Mouse (Mus musculus) mouse trophoblast stem cell (cell line): ENCODE data around the gene Rpl18a.
"Not testable (repeated sequence)": the region's sequence is repeated elsewhere in the genome, so short reads cannot be mapped to it uniquely, and the experiment has no call there.

Source experiments
- in situ Hi-C, 2 experiments: fragments of 300-500 bp; cut with MseI, MboI; formaldehyde crosslinking; loops; 2 replicates in 1 of 2; 3 replicates in 1 of 2; pipeline ENCODE4 v1.15.1; 2025

Rpl18a gene

DNA sequence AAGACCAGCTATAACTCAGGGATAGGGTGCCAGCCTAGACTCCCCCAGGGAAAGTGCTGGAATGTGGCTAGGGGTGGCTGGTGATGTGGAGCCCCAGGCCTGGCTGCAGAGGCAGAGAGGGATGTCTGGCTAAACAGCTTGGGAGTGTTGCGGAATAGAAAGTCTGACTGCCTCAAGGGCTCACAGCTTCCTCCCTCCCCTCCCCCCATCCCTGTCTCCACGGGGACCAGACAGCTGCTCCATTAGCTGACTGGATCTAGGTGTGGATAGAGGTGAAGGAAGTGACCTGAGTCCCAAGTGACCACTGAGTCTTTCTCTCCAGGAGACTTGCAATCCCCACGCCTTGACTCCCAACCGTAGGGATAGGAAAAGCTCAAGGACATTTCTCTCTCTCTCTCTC lies 5.9 kb upstream of the Rpl18a start:
- in situ Hi-C loops, result no loop called here

DNA sequence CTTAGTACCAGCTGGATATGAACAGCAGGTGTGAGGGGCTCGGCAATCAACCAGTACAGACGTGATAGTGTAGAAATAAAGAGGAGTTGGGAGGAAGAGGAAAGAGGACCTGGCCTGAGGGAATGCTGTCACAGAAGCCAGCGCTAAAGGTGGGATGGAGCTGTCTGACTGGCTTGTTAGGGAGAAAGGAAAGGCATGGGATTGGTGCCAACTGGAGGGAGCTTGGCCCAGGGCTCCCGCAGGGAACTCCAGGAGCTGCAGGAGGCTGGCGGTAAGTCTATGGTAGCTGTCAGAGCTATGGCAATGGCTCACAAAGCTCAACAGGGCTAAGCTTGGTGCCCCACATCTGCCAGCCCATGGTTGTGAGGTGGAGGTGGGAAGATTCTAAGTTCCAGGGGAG lies 5.0 kb upstream of the Rpl18a start:
- in situ Hi-C loops, result no loop called here

DNA sequence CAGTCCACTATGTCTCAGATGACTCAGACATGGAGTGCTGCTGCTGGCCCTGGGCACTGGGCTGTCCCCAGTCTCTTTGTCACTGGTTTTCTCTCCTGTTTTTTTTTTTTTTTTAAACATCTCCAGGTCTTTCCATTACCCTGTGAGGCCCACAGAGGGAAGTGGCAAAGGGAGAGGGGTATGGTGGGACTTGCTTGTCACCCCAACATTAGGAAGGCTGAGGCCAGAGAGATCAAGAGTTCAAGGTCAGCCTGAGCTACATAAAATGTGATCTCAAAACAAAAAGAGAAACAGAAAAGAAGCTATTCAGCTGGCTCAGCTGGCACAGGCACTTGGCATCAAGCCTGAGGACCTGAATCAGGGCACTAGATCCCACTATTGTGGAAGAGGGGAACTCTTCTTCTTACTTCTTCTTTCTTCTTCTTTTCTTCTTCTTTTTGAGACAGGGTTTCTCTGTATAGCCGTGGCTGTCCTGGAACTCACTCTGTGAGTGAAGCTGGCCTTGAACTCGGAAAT lies 3.7 kb upstream of the Rpl18a start:
- in situ Hi-C loops, result no loop called here

DNA sequence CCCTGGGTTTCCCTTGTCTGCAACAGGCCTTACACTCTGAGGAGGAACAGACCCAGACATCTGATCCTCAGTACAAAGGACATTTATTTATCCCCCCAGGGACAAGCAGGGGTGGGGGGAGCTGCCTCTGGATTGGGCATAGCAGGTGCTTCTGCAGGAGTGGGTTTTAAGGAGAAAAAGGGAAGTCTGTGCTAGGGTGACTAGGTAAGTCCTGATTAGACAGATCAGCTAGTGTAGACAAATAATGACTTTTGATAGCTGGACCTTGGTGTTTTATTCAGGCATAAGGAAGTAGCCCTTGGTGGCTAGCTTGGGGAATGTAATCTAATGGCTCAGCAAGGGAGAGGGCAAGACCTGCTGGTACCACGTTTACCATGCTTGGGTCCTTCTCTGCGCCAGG lies 2.0 kb upstream of the Rpl18a start:
- in situ Hi-C loops, result no loop called here

GRCm38 (mm10) chr8:70898661-70899198 lies 1.5 kb upstream of the Rpl18a start:
- in situ Hi-C loops, result no loop called here

DNA sequence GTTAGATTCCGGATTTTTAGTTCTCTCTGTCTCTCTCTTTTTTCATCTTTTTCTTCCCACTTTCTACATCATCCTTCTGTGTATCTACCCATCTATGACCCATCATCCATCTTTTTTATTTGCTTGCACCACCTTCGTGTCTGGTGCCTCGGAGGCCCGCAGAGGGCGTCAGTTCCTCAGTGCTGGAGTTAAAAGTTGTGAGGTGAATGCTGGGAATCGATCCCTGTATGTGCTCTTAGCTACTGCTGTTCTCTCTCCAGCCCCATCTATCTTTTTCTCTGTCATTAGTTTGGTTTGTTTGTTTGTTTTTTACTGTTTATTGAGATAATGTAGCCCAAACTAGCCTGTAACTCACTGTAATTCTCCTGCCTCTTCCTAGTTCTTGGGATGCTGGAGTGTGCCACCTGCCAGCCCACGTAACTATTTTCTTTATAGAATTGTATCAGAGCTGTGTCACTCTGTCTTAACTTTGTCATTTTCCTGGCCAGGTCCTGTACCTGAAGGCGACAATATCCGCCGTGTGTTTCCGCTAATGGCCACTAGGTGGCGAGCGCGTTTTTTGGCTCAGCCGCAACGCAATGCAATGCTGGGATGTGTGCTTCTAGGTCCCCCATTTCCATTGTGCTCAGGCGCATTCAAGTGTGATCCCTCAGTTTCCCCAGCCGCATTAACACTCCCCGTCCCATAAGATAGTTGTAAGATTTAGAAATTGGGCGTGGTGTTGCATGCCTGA lies 635 bp upstream of the Rpl18a start:
- in situ Hi-C loops, result no loop called here

- in situ Hi-C loops, result no loop called here
Measured at GRCm38 (mm10) chr8:70896316-70897020, 744 bp downstream of the Rpl18a start.

GRCm38 (mm10) chr8:70895571-70896259 lies 1.5 kb downstream of the Rpl18a start:
- in situ Hi-C loops, result not testable (repeated sequence)

- in situ Hi-C loops, result no loop called here
Measured at GRCm38 (mm10) chr8:70894771-70895545, 2.3 kb downstream of the Rpl18a start.

- in situ Hi-C loops, result no loop called here
Measured at GRCm38 (mm10) chr8:70894385-70894720, 2.9 kb downstream of the Rpl18a start.

DNA sequence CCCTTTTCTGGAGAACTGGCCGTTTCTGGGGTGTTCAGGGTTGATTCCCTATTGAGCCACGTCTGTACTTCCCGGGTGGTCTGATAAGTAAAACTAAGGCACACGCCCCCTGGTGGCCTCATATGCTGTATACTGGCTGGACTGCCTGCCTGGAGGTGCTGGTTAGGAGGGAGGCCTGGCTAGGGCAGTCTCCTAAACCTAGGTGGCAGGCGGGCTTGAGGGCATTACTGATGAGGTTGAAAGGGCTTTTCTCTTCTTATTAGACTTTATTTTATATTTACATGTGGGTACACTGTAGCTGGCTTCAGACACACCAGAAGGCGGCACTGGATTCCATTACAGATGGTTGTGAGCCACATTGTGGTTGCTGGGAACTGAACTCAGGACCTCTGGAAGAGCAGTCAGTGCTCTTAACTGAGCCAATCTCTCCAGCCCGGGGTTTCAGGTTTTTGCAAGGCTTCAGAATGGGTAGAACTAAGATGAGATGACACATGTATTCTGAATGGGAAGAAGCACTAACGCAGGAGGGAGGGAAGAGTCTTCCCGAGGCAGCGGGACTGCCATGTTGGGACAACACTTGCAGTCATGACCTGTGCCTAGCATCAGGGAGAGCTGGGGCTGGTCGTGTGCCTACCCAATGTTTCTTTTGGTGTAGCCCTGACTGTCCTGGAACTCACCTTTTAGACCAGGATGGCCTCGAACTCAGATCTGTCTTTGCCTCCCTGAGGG lies 3.4 kb downstream of the Rpl18a start:
- in situ Hi-C loops, result no loop called here

DNA sequence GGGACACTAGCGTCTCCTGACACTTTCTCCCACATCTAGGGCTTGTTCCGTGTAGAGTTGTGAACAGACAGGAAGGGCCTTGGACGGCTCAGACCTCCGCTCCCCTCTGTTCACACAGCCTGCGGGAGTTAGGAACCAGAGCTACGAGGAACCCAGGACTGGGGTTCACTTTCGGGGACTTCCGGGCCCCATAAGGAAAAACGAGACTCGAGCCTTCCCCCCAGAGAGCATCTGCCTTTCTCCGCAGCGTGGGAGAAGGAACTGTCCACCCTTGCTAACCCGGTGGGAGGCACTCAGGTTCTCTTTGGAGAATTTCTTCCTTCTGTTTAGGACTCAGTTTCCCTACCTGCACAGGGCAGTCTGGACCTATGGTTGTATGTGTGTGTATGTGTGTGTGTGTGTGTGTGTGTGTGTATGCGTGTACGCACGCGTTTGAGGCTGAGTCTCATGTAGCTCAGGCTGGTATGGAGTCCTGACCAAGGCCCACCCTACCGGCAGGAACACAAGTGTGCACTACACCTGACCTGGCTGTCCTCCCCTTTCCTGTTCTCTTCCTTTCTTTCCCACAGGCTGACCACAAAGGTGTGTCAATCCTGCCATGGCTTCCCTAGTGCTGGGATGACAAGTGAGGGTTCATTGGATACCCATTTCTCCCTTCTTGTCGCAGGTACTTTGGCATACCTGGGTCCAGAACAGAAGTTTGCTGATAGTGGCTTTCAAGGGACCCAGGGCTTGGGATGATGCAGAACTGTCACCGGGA lies 4.1 kb downstream of the Rpl18a start:
- in situ Hi-C loops, result no loop called here

GRCm38 (mm10) chr8:70892022-70892895 lies 5.0 kb downstream of the Rpl18a start, which contains the start of gene Slc5a5:
TSS of gene Slc5a5 (minus strand) at chr8:70892757.
- in situ Hi-C loops, result no loop called here

DNA sequence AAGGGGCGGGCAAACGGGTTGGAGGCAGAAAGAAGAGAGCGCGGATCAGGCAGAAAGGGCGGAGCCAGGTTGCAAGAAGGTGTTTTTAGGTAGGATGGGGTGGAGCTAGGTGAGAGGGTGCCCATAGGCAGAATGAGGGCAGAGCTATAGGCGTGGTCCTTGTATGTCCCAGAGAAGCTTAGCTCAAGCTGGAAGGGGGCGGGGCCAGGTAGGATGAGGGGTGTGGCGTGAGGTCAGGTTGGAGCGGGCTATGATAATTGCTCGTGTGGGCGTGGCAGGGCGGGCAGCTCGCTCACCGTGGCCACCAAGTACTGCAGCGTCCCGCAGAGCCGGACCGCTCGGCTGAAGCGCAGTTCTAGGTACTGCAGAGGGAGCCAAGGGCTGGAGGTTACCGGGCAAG lies 5.9 kb downstream of the Rpl18a start:
- in situ Hi-C loops, result no loop called here

DNA sequence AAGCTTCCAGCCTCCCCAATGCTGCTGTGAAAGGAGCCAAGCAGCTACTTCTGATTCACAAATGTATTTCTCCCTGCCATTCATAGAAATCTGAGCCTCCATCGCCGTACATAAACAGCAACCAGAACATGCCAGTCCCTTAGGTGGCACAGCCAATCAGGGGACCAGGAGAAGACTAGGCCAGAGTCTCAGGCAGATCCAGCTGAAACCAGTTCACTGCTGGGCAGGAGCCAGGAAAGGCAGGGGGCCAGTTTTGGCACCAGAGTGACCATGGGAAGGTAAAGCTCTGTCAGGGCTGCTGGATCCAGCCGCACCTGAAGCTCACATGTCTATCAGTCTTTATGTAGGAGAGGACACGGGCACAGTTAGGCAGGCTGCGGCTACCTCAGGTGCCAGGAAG lies 6.6 kb downstream of the Rpl18a start:
- in situ Hi-C loops, result no loop called here

GRCm38 (mm10) chr8:70887669-70888068 lies 9.5 kb downstream of the Rpl18a start:
- in situ Hi-C loops, result no loop called here

GRCm38 (mm10) chr8:70885612-70886011 lies 11.6 kb downstream of the Rpl18a start:
- in situ Hi-C loops, result no loop called here

- in situ Hi-C loops, result no loop called here
Measured at GRCm38 (mm10) chr8:70884683-70885082, 12.5 kb downstream of the Rpl18a start.

- in situ Hi-C loops, result no loop called here
Measured at GRCm38 (mm10) chr8:70884186-70884585, 13.0 kb downstream of the Rpl18a start.
